Mouse (Mus musculus) kidney, adult 2 months (tissue): ENCODE measurements around the gene Fam168b.

Experiments used
- CTCF ChIP-seq: fragments of 200-500 bp; conservative IDR thresholded peaks from 2 replicates; pipeline ENCODE4 v1.5.1; 2011; ENCODE audit warnings: low read depth, mild to moderate bottlenecking, control low read depth, low read length, moderate library complexity, mixed read lengths; ENCODE audit not compliant: insufficient read depth, insufficient read length
- POLR2A ChIP-seq: fragments of 200-500 bp; IDR thresholded peaks from one replicate; pipeline ENCODE4 v1.6.1; 2011; ENCODE audit warnings: low read depth, low read length, control low read depth

- no peak for TF ChIP-seq POLR2A
- TF ChIP-seq CTCF = no peak
These were observed 8.7 kb upstream of the Fam168b start for GRCm38 (mm10) chr1:34851562-34851961.
